Mouse (Mus musculus): ENCODE results near the gene Arl4d. TPM values are rescaled to one million over a fixed set of nuclear protein-coding genes. Genes with fewer than 3 reads are reported as not detected.
A peak's percentile ranks its signal among the peaks of the same experiment; 100 is the strongest.
"Not testable (repeated sequence)": the region's sequence is repeated elsewhere in the genome, so short reads cannot be mapped to it uniquely, and the experiment has no call there.

Arl4d gene
- polyA plus RNA-seq, 1 experiment: 10.2 TPM

DNA sequence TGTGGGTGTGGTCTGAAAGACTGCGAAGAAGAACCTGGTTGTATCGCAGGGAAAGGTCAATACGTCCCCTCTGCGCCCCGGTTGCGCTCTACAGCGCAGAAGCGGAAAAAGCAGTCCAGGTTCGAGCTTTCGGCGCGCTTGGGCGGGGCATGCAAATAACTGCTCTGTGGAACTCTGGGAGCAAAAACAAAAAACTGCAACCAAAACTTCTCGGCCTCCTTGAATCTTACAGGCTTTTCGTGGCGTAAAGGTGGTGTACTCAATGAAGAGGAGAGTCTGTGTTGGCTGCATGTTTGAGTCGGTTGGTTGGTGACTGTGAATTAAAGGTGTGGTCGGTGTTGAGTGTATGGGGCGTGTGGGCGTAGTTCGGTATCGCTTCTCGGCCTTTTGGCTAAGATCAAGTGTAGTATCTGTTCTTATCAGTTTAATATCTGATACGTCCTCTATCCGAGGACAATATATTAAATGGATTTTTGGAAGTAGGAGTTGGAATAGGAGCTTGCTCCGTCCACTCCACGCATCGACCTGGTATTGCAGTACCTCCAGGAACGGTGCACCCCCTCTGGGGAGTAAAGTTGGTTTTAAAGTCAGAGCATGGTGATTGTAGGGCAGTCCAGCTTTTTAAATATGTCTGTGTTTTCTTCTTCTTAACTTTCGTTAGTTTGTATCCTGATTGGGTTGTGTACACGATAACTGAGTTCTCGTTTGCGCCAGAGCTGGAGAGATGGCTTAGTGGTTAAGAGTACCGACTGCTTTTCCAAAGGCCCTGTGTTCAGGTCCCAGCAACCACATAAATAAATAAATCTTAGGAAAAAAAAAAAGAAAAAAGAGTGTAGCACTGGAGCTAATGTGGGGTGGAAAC lies 38.1 kb upstream of the Arl4d start, which contains the start of gene Rdm1:
TSS of gene Rdm1 (plus strand) at position 201 of the 862 bp plus-strand sequence.
- Histone ChIP-seq H3K4me1 (ENCODE audit: control insufficient read depth, insufficient read depth, low read length) (peaks cover 12% of the 10 kb centered on the region), H3K27me3 (ENCODE audit: control insufficient read depth, insufficient read depth, low read length) (no peaks in the 10 kb centered on the region), H3K27ac (ENCODE audit: control insufficient read depth, insufficient read depth, low read depth, low read length) (peak within 1 kb of the TSS; percentile 96), H3K4me3 (ENCODE audit: control insufficient read depth, low read depth, low read length) (peak within 1 kb of the TSS; percentile 89), H3K36me3 (ENCODE audit: control insufficient read depth, insufficient read depth, low read length) (no peaks in the 10 kb centered on the region)
- no peak for TF ChIP-seq CTCF (IDR thresholded peaks at IDR 0.05; ENCODE audit: control insufficient read depth, insufficient read depth, insufficient replicate concordance, low read depth, low read length)
- TF ChIP-seq POLR2A (IDR thresholded peaks at IDR 0.05; ENCODE audit: control insufficient read depth, low read depth, low read length): peak; percentile 91

DNA sequence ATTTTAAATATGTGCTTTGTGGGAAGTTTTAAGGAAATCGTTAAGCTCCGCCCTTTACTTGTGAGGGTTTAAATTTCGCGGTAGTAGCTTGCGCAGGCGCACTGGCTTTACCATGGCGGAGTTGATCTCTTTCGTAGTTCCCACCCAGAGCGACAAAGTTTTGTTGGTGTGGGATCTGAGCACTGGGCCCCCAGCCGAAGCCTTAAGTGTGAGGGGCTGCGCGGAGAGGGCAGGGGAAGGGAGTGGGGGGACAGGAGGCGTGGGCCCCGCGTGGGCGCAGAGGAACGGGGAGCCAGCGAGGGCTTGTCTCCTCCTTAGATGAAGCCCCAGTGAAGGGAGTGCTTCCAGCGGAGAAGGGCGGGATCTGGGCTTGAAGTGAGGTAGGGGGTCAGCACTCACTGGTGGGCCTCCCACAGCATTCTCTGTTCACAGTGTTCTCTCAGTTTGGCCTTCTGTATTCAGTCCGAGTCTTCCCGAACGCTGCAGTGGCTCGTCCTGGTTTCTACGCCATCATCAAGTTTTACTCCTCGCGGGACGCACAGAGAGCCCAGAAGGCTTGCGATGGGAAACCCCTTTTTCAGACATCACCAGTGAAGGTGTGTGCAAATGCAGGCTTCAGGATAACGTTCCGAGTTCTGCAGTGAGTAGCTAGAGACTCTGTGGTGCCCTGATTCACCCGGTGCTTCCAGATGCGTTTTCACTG lies 37.3 kb upstream of the Arl4d start:
- peaks cover 12% of the 10 kb centered on the region for H3K4me1 ChIP-seq (ENCODE audit: control insufficient read depth, insufficient read depth, low read length)
- no peaks in the 10 kb centered on the region for H3K36me3 ChIP-seq (ENCODE audit: control insufficient read depth, insufficient read depth, low read length)
- H3K27me3 ChIP-seq (ENCODE audit: control insufficient read depth, insufficient read depth, low read length): no peaks in the 10 kb centered on the region
- peak overlapping the region; percentile 87 for H3K27ac ChIP-seq (ENCODE audit: control insufficient read depth, insufficient read depth, low read depth, low read length)
- peak overlapping the region; percentile 89 for H3K4me3 ChIP-seq (ENCODE audit: control insufficient read depth, low read depth, low read length)
- TF ChIP-seq CTCF (IDR thresholded peaks at IDR 0.05; ENCODE audit: control insufficient read depth, insufficient read depth, insufficient replicate concordance, low read depth, low read length) (no peak), POLR2A (IDR thresholded peaks at IDR 0.05; ENCODE audit: control insufficient read depth, low read depth, low read length) (no peak; the same call in 1 of the 2 replicates)

DNA sequence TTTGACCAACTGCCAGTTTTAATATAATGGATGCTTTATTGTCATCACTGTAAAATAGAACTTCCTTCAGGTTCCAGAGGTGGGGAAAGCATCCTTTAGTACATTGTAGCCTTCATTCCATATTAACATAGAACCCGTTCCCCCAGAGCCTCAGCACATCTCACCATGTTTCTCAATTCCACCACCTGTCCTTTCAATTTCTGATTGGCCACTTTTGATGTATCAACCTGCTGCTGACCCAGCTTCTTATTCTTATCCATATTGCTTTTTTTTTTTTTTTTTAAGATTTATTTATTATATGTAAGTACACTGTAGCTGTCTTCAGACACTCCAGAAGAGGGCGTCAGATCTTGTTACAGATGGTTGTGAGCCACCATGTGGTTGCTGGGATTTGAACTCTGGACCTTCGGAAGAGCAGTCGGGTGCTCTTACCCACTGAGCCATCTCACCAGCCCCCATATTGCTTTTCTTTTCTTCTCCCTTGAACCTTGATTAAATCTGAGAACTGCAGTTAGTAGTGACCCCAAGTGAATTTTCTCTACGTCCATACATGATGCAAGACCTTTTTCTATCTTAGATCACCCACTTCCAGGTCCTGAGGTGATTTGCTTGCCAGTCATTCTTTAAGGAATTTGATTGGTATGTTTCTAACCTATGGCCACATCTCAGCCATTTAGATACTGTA lies 36.5 kb upstream of the Arl4d start:
- H3K27me3 ChIP-seq (ENCODE audit: control insufficient read depth, insufficient read depth, low read length); H3K4me3 ChIP-seq (ENCODE audit: control insufficient read depth, low read depth, low read length); H3K36me3 ChIP-seq (ENCODE audit: control insufficient read depth, insufficient read depth, low read length); H3K27ac ChIP-seq (ENCODE audit: control insufficient read depth, insufficient read depth, low read depth, low read length): not testable (repeated sequence)
- peaks cover 12% of the 10 kb centered on the region for H3K4me1 ChIP-seq (ENCODE audit: control insufficient read depth, insufficient read depth, low read length)

DNA sequence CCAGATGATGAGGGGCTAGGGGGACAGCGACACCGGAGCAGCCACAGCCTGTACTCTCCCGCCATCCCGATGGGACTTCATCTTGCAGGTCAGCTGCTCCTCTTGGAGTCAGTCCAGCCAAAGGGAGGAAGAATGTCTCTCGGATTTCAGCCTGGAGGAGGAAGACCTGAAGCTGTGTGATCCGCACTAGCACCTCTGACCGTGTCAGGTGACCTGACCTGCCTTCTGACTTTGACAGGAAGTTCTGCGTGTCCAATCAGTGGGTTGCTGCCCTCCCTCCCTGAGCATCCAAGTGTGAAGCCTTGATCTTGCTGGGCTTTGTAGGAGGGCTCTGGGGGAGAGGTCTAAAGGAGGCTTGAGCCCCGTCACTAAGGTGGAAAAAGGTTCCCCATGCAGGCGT lies 29.7 kb upstream of the Arl4d start:
- TF ChIP-seq CTCF (IDR thresholded peaks at IDR 0.05; ENCODE audit: control insufficient read depth, insufficient read depth, insufficient replicate concordance, low read depth, low read length) (no peak), POLR2A (IDR thresholded peaks at IDR 0.05; ENCODE audit: control insufficient read depth, low read depth, low read length) (no peak)
- Histone ChIP-seq H3K4me1 (ENCODE audit: control insufficient read depth, insufficient read depth, low read length) (peaks cover 5% of the 10 kb centered on the region), H3K36me3 (ENCODE audit: control insufficient read depth, insufficient read depth, low read length) (no peaks in the 10 kb centered on the region), H3K27me3 (ENCODE audit: control insufficient read depth, insufficient read depth, low read length) (no peaks in the 10 kb centered on the region), H3K4me3 (ENCODE audit: control insufficient read depth, low read depth, low read length) (no peak overlapping the region), H3K27ac (ENCODE audit: control insufficient read depth, insufficient read depth, low read depth, low read length) (no peak overlapping the region)

DNA sequence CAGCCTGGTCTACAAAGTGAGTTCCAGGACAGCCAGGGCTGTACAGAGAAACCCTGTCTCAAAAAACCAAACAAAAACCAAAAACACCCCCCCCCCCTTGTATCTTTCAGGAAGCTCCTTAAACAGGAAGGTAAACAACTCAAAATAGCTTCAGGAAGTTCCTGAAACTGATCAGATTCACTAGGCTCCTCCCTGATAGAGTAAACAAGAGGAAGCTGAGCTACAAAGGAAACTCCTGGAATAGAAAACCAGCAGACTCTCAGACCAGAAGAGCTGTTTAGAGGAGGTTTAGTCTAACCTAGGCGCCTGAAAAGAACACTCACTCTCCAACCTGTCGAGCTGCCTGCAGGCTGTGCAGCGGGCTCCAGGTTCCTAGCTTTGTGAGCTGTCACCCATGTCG lies 25.6 kb upstream of the Arl4d start:
- Histone ChIP-seq H3K4me3 (ENCODE audit: control insufficient read depth, low read depth, low read length) (no peak overlapping the region), H3K27me3 (ENCODE audit: control insufficient read depth, insufficient read depth, low read length) (no peaks in the 10 kb centered on the region), H3K27ac (ENCODE audit: control insufficient read depth, insufficient read depth, low read depth, low read length) (no peak overlapping the region), H3K4me1 (ENCODE audit: control insufficient read depth, insufficient read depth, low read length) (peaks cover 7% of the 10 kb centered on the region), H3K36me3 (ENCODE audit: control insufficient read depth, insufficient read depth, low read length) (no peaks in the 10 kb centered on the region)
- TF ChIP-seq POLR2A (IDR thresholded peaks at IDR 0.05; ENCODE audit: control insufficient read depth, low read depth, low read length) (no peak), CTCF (IDR thresholded peaks at IDR 0.05; ENCODE audit: control insufficient read depth, insufficient read depth, insufficient replicate concordance, low read depth, low read length) (no peak)

DNA sequence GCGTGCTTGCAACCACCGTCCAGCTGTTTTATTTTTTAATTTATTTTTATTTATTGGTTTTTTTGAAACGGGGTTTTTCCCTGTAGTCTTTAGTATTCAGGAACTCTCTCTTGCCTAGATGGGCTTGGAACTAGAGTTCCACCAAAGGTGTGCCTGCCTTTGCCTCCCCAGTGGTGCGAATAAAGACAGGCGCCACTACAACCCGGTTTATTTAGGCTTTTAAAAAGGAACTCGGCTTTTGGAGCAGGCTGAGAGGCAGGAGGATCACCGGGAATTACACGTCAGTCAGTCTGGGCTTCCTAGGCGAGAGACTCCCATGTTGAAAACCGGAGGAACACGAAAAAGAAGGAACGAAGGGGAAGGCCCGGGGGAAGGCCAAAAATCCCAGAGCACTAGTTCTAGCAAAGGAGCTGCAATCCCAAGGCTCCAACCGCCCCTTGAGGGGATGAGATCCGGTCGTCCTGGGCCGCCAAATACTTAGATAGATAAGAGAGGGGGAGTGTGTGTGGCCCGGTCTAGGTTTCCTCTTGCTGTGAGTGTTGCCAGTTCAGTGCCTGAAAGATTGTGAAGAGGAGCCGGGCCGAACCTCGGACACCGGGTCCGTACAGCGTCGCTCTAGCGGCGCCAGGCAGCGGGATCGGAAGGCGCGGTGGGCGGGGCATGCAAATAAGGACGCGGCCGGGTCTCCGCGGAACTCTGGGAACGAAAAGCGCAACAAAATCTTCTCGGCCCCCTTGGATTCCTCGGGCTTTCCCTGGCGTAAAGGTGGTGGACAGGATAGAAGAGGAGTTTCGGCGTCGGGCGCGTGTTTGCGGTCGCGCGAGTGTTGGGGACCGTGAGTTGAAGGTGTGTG lies 24.3 kb upstream of the Arl4d start:
- H3K27ac ChIP-seq (ENCODE audit: control insufficient read depth, insufficient read depth, low read depth, low read length): peak overlapping the region; percentile 86
- not testable (repeated sequence) for H3K36me3 ChIP-seq (ENCODE audit: control insufficient read depth, insufficient read depth, low read length); H3K4me1 ChIP-seq (ENCODE audit: control insufficient read depth, insufficient read depth, low read length); H3K27me3 ChIP-seq (ENCODE audit: control insufficient read depth, insufficient read depth, low read length)
- peak; percentile 62; the same call in 1 of the 2 replicates for TF ChIP-seq POLR2A (IDR thresholded peaks at IDR 0.05; ENCODE audit: control insufficient read depth, low read depth, low read length)
- peak overlapping the region; percentile 80 for H3K4me3 ChIP-seq (ENCODE audit: control insufficient read depth, low read depth, low read length)

DNA sequence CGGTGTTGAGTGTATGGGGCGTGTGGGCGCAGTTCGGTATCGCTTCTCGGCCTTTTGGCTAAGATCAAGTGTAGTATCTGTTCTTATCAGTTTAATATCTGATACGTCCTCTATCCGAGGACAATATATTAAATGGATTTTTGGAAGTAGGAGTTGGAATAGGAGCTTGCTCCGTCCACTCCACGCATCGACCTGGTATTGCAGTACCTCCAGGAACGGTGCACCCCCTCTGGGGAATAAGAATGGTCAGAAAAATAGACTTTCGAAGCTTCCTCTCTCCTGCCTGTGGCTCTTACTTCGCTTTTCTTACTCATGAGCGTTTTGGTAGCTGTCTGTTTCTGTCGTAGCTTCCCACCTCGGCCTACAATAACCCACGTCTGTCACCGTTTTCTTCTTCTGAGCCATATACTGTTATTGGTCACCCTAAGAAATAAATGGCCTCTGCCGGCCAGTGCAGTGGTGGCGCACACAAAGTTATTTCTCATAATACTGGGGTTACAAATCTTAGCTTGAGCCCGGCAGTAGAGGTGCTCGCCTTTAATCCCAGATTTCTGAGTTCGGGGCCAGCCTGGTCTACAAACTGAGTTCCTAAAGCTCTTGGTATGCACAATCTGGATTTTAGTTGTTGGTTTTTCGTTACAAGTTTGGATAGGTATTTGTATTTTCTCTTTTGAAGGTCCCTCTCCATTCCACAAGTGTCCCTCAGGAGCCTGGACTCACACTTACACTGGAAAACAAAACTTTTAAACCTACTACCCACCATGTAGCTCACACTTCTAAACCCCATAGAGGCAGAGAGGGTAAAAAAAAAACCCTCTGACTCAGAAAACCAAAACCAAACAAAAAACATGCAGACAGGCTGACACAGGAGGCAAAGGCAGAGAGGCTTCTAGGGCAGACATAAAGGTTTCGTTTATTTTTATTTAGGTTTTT lies 23.4 kb upstream of the Arl4d start:
- not testable (repeated sequence) for H3K4me1 ChIP-seq (ENCODE audit: control insufficient read depth, insufficient read depth, low read length); H3K36me3 ChIP-seq (ENCODE audit: control insufficient read depth, insufficient read depth, low read length); H3K27me3 ChIP-seq (ENCODE audit: control insufficient read depth, insufficient read depth, low read length)
- H3K27ac ChIP-seq (ENCODE audit: control insufficient read depth, insufficient read depth, low read depth, low read length): peak overlapping the region; percentile 74
- peak overlapping the region; percentile 80; the same call in 1 of the 2 replicates for H3K4me3 ChIP-seq (ENCODE audit: control insufficient read depth, low read depth, low read length)
